Mouse (Mus musculus) lung, embryonic 14.5 days (tissue): ENCODE data around the gene Acly. TPM values are rescaled to one million over a fixed set of nuclear protein-coding genes. Genes with fewer than 3 reads are reported as not detected.

ENCODE experiments used
- ATAC-seq: fragments of 200-750 bp; cut with Nextera tagmentation; 2 replicates; pipeline ENCODE4 v1.8.0; 2017; ENCODE audit warnings: mild to moderate bottlenecking, moderate TSS enrichment, moderate library complexity; ENCODE audit not compliant: insufficient read depth
- DNase-seq: peaks from one replicate; pipeline ENCODE4 v3.0.0-alpha.2; 2015
- H3K27ac ChIP-seq: fragments of 300-500 bp; sonication (generic); 2 replicates; pipeline ENCODE4 v1.5.1; 2014; ENCODE audit warnings: low read depth, mild to moderate bottlenecking, moderate library complexity
- H3K27me3 ChIP-seq: fragments of 300-500 bp; sonication (generic); 2 replicates; pipeline ENCODE4 v1.6.1; 2014; ENCODE audit warnings: low read length, control low read depth; ENCODE audit not compliant: insufficient read depth
- H3K36me3 ChIP-seq: fragments of 300-500 bp; sonication (generic); 2 replicates; pipeline ENCODE4 v1.6.1; 2014; ENCODE audit warnings: control low read depth; ENCODE audit not compliant: insufficient read depth
- H3K4me1 ChIP-seq: fragments of 300-500 bp; sonication (generic); 2 replicates; pipeline ENCODE4 v1.6.1; 2014; ENCODE audit warnings: antibody characterized with exemption, control low read depth; ENCODE audit not compliant: insufficient read depth
- H3K4me2 ChIP-seq: fragments of 300-500 bp; sonication (generic); 2 replicates; pipeline ENCODE4 v1.6.1; 2014; ENCODE audit warnings: mild to moderate bottlenecking
- H3K4me3 ChIP-seq: fragments of 300-500 bp; sonication (generic); 2 replicates; pipeline ENCODE4 v1.5.1; 2014; ENCODE audit warnings: low read depth, low read length
- H3K9ac ChIP-seq: fragments of 300-500 bp; sonication (generic); 2 replicates; pipeline ENCODE4 v1.6.1; 2014
- H3K9me3 ChIP-seq: fragments of 300-500 bp; sonication (generic); 2 replicates; pipeline ENCODE4 v1.6.1; 2016; ENCODE audit warnings: low read depth, low read length, control low read depth
- CTCF ChIP-seq: IDR thresholded peaks from 2 replicates; pipeline ENCODE4 v1.5.1; 2016; ENCODE audit warnings: antibody characterized with exemption, low read depth
- WGBS: fragments of 180-500 bp; shearing (Covaris S2); extraction: QIAGEN DNeasy Blood & Tissue Kit; methylation state at CpG from one replicate; pipeline ENCODE4 v1.1.7; 2014; 5-methylcytosine and 5-hydroxymethylcytosine counted together
- polyA plus RNA-seq: library from polyadenylated mRNA; unstranded; fragments of >200 nt; fragmentation: Nextera tagmentation; extraction: Ambion mirVana; gene quantifications from 2 replicates; pipeline ENCODE4 v1.2.1, GENCODE M21; 2014

The Acly gene
- polyA plus RNA-seq, 1 experiment from 2014 or later = 146 TPM

DNA sequence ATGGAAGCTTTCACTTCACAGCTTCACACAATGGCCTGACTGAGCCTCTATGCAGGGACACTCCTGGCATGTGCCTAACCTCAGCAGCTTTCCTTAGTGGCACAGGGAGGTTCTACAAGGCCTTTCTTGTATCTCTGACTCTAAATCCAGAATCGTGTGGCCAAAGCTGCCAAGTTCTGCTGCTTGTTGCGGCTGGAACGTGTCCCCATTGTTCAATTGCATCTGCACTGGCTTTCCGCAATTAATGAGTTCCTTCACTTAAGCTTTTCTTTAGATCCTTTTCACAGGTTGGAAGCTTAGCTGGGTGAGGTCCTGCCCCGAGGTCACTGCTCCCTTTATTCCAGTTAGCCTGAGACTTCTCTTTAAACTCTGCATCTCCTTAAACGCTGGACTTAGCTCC, 6.1 kb upstream of the Acly start:
- WGBS = 76% methylated on average over 6 of the region's 6 CpGs
- Histone ChIP-seq H3K4me1 (no peaks in the 10 kb centered on the region), H3K9ac (no peak overlapping the region), H3K36me3 (no peaks in the 10 kb centered on the region), H3K4me2 (no peak overlapping the region), H3K4me3 (no peak overlapping the region), H3K9me3 (no peaks in the 10 kb centered on the region), H3K27ac (no peak overlapping the region), H3K27me3 (no peaks in the 10 kb centered on the region)
- ATAC-seq = no peak
- TF ChIP-seq CTCF = no peak
- no peak for DNase-seq

- ATAC-seq = no peak; the same call in 1 of the 2 replicates
- Histone ChIP-seq H3K9me3 (no peaks in the 10 kb centered on the region), H3K4me2 (peak overlapping the region; percentile 95), H3K9ac (peak overlapping the region; percentile 57), H3K27ac (peak overlapping the region; percentile 72), H3K27me3 (no peaks in the 10 kb centered on the region), H3K4me1 (peaks cover 16% of the 10 kb centered on the region; the same call in 1 of the 2 replicates), H3K36me3 (peaks cover 7% of the 10 kb centered on the region), H3K4me3 (peak overlapping the region; percentile 78)
- WGBS = 19% methylated on average over 19 of the region's 19 CpGs
- no peak for TF ChIP-seq CTCF
- DNase-seq = no peak
Measured at GRCm38 (mm10) chr11:100528375-100529165, 770 bp upstream of the Acly start.

DNA sequence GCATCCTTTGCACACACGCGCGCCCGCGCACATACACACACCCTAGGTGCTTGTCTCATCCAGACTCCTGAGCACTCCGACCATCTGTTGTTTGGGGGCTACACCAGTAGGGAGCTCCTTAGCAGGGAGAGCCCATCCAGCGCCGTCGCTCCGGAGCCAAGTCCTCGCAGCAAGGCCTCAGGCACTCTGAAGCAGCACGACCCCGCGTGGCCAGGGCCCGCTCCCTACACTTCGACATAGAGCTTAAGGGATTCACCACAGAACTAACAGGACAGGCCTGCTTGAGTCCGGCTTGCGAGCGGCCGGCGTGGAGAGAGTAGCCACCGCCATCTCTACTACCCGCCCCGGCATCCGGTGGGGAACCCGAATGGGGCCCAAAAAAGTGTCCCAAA, 738 bp downstream of the Acly start:
- Histone ChIP-seq H3K27ac (peak overlapping the region; percentile 91), H3K9me3 (no peaks in the 10 kb centered on the region), H3K27me3 (no peaks in the 10 kb centered on the region), H3K4me2 (peak overlapping the region; percentile 95), H3K4me3 (peak overlapping the region; percentile 78), H3K36me3 (peaks cover 22% of the 10 kb centered on the region), H3K4me1 (peaks cover 16% of the 10 kb centered on the region; the same call in 1 of the 2 replicates), H3K9ac (peak overlapping the region; percentile 79)
- TF ChIP-seq CTCF = peak; percentile 43
- 1% methylated on average over 26 of the region's 26 CpGs for WGBS
- peak; percentile 79 for DNase-seq
- ATAC-seq = peak; percentile 47

DNA sequence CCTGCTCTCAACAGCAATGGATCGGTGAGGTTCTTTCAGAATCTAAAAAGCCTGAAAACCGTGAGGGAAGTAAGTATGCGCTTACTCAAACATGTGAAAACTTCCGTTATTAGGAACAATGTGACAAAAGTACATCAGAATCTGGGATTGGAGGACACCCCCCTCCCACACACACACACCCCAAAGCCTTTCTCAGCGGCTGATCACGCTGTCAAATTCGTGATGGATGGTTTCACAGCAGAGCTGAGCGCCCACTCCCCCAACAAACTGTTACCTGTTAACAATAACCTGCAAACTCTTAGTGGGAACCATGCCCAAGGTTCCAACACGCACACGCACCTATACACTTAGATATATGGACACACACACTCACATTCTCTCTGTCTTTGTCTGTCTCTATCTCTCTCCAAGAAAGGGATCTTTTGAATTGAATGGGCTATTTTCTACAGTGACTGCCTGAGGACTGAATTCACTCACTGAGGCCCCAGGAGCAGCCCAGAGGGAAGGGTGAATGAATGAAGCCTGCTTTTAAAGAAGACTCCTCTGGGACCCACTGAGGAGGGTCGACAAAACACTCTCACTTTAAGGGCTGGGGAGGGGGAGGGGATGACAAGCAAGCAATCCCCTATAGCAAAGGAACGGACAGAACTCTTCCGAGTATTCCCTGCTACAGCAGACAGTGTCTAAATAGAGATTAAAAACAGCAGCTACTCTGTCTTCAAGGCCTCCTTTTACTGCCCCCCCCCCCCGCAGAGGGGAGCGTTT, 1.6 kb downstream of the Acly start:
- TF ChIP-seq CTCF = no peak
- ATAC-seq (no peak), DNase-seq (no peak)
- Histone ChIP-seq H3K9me3 (no peaks in the 10 kb centered on the region), H3K27me3 (no peaks in the 10 kb centered on the region), H3K36me3 (peaks cover 30% of the 10 kb centered on the region), H3K4me3 (peak overlapping the region; percentile 78), H3K4me2 (peak overlapping the region; percentile 95), H3K27ac (no peak overlapping the region), H3K4me1 (peaks cover 16% of the 10 kb centered on the region; the same call in 1 of the 2 replicates), H3K9ac (peak overlapping the region; percentile 79)
- 7% methylated on average over 15 of the region's 15 CpGs for WGBS

DNA sequence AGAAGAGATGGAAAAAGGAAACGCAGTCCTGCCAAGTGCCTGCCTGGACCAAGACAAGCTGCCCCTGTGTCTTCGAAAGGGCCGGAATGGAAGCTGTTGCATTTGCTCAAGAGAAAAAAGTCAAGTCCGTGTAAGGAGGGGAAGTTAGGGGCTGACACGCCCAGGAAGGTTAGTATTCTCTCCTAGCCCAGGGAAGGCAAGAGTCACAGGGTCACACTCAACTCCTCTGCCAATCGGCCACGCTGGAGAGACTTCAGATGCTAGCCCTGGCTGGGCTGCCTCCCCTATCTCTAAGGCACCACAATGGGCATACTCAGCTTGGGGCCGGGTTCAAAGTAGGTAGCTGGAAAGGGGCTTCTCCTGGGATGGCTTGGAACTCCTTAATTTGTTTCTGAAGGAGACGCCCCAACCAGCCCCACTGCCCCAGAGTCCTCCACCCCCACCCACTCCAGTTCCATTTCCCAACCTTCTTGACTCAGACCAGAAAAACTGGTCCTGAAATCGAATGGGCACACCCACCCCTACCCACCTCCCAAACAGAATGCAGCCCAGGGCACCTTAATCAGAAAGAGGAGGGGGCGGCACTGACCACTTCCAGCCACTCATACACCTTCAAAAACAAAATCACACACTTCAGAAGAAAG, 2.7 kb downstream of the Acly start:
- peak overlapping the region; percentile 17 for H3K9ac ChIP-seq
- H3K27ac ChIP-seq = peak overlapping the region; percentile 38
- H3K36me3 ChIP-seq = peaks cover 42% of the 10 kb centered on the region
- H3K9me3 ChIP-seq = no peaks in the 10 kb centered on the region
- DNase-seq (peak; percentile 36), ATAC-seq (no peak)
- TF ChIP-seq CTCF = no peak
- peak overlapping the region; percentile 78 for H3K4me3 ChIP-seq
- peaks cover 16% of the 10 kb centered on the region; the same call in 1 of the 2 replicates for H3K4me1 ChIP-seq
- peak overlapping the region; percentile 95 for H3K4me2 ChIP-seq
- whole genome bisulfite sequencing = 38% methylated on average over 11 of the region's 11 CpGs
- no peaks in the 10 kb centered on the region for H3K27me3 ChIP-seq

DNA sequence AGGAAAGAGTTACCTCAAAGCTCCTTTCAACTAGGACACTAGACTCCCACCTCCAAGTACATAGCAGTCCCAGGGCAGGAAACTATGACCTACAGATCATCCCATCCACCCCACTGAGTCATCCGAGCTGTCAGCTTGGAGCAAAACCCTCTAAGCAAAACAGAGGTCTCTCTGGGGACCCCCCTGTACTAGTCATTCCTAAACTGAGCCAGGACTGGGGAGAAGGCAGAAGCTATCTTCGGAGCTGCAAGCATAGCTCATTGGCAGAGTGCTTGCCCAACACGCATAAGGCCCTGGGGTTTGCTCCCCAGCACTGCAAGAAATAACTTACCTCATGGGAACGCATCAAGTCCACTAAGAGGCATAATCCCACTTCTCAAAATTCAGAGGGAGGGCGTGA, 3.4 kb downstream of the Acly start:
- peak overlapping the region; percentile 95 for H3K4me2 ChIP-seq
- no peak for ATAC-seq
- DNase-seq = no peak
- no peak for TF ChIP-seq CTCF
- H3K27ac ChIP-seq = peak overlapping the region; percentile 38; the same call in 1 of the 2 replicates
- H3K4me3 ChIP-seq = no peak overlapping the region
- H3K27me3 ChIP-seq = no peaks in the 10 kb centered on the region
- H3K9me3 ChIP-seq = no peaks in the 10 kb centered on the region
- H3K36me3 ChIP-seq = peaks cover 49% of the 10 kb centered on the region
- H3K4me1 ChIP-seq = peaks cover 16% of the 10 kb centered on the region; the same call in 1 of the 2 replicates
- WGBS = 80% methylated on average over 5 of the region's 5 CpGs
- peak overlapping the region; percentile 6 for H3K9ac ChIP-seq

- no peak overlapping the region for H3K27ac ChIP-seq
- no peaks in the 10 kb centered on the region for H3K27me3 ChIP-seq
- peaks cover 8% of the 10 kb centered on the region; the same call in 1 of the 2 replicates for H3K4me1 ChIP-seq
- DNase-seq = no peak
- ATAC-seq = no peak
- no peak for TF ChIP-seq CTCF
- no peak overlapping the region for H3K4me2 ChIP-seq
- whole genome bisulfite sequencing = 63% methylated on average over 15 of the region's 15 CpGs
- H3K36me3 ChIP-seq = peaks cover 83% of the 10 kb centered on the region
- H3K9ac ChIP-seq = no peak overlapping the region
- H3K9me3 ChIP-seq = no peaks in the 10 kb centered on the region
- no peak overlapping the region for H3K4me3 ChIP-seq
Measured at GRCm38 (mm10) chr11:100520838-100521237, 7.0 kb downstream of the Acly start.
